Mouse (Mus musculus): ENCODE measurements at regions not wholly inside any gene's neighbourhood (a gene's known extent, or its start where the extent isn't known, plus 50 kb on each side); places are given as distances from the start of the nearest gene placed in this dataset.

DNA sequence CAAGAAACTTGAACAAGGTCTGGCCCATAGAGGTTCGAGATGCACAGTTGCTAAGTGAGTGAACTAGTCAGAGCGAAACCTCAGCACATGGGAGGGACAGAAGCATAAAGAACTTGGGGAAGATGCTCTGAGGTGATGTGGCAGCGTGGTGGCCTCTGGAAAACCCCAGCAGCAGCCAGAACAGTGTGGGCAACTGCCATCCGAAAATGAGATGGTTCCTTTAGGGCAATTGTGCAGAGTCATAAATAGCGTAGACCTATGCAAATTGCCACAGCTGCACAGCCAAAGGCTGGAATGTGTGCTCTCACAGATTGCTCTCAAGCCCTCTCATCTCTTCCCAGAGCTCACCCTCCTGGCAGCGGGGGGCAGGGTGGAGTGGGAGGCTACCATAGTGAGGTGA, 144.7 kb upstream of the Nfe2l3 start:
- TF ChIP-seq CTCF (conservative IDR thresholded peaks at IDR 0.05; ENCODE audit: insufficient read depth, insufficient read length, low read depth, low read length), result no peak
- no peak for TF ChIP-seq POLR2A (IDR thresholded peaks at IDR 0.05; ENCODE audit: low read depth, low read length)

Measured in kidney, adult 2 months (tissue).